Mouse (Mus musculus) G1E (cell line): ENCODE measurements around the gene Mapkbp1. TPM values are rescaled to one million over a fixed set of nuclear protein-coding genes. Genes with fewer than 3 reads are reported as not detected.

Source experiments
- ATAC-seq: 2 replicates; pipeline ENCODE4 v1.8.0; 2016; ENCODE audit warnings: mild to moderate bottlenecking; ENCODE audit not compliant: insufficient number of reproducible peaks, poor library complexity, low FRiP score, severe bottlenecking; ENCODE audit errors: extremely low read depth
- DNase-seq: peaks from one replicate; pipeline ENCODE4 v3.0.0; 2012; ENCODE audit warnings: low spot score
- H3K27me3 ChIP-seq: 2 replicates; pipeline ENCODE4 v1.6.1; 2012; ENCODE audit warnings: mild to moderate bottlenecking, low read length, inconsistent platforms; ENCODE audit not compliant: insufficient read depth
- H3K36me3 ChIP-seq: replicated peaks from 2 replicates; pipeline ENCODE3; 2012; ENCODE audit warnings: mild to moderate bottlenecking, inconsistent platforms
- H3K4me1 ChIP-seq: 2 replicates; pipeline ENCODE4 v1.6.1; 2012; ENCODE audit warnings: low read depth, low read length, inconsistent platforms, mixed read lengths; ENCODE audit not compliant: insufficient read depth
- H3K4me3 ChIP-seq: 2 replicates; pipeline ENCODE4 v1.5.1; 2012; ENCODE audit warnings: low read depth, mild to moderate bottlenecking, inconsistent platforms, low read length, moderate library complexity, mixed read lengths
- H3K9me3 ChIP-seq: replicated peaks from 2 replicates; pipeline ENCODE4 v1.6.1; 2012; ENCODE audit warnings: inconsistent platforms
- CTCF ChIP-seq: IDR thresholded peaks from 2 replicates; pipeline ENCODE4 v1.5.1; 2012; ENCODE audit warnings: low read depth, low read length, inconsistent platforms, mixed read lengths
- GATA1 ChIP-seq: IDR thresholded peaks from 2 replicates; pipeline ENCODE4 v1.6.1; 2012; ENCODE audit warnings: borderline replicate concordance, low read length, inconsistent platforms, mixed read lengths
- GATA2 ChIP-seq: IDR thresholded peaks from 2 replicates; pipeline ENCODE4 v1.6.1; 2012; ENCODE audit warnings: low read depth, low read length, inconsistent platforms, borderline replicate concordance
- POLR2AphosphoS5 ChIP-seq: IDR thresholded peaks from 2 replicates; pipeline ENCODE4 v1.6.1; 2012; ENCODE audit warnings: low read depth, low read length, inconsistent platforms; ENCODE audit not compliant: insufficient replicate concordance
- TAL1 ChIP-seq: conservative IDR thresholded peaks from 2 replicates; pipeline ENCODE4 v1.6.1; 2012; ENCODE audit warnings: low read depth, low read length, inconsistent platforms, mixed read lengths
- polyA plus RNA-seq: library from polyadenylated mRNA; stranded (reverse); fragments of >175 nt; gene quantifications from 2 replicates; pipeline ENCODE4 v1.2.3, GENCODE M21; 2012
- total RNA-seq, 2 experiments: library from RNA; stranded (forward) in 1 of 2; stranded (reverse) in 1 of 2; fragments of 200-1000 nt in 1 of 2; fragments of >200 nt in 1 of 2; fragmentation: Nextera tagmentation in 1 of 2; gene quantifications; 2 replicates each; pipeline ENCODE4 v1.2.3; 2014 to 2017

Gene Mapkbp1
- total and polyA plus RNA-seq, 3 experiments: 3.7 to 9.3 (median 4.2) TPM

DNA sequence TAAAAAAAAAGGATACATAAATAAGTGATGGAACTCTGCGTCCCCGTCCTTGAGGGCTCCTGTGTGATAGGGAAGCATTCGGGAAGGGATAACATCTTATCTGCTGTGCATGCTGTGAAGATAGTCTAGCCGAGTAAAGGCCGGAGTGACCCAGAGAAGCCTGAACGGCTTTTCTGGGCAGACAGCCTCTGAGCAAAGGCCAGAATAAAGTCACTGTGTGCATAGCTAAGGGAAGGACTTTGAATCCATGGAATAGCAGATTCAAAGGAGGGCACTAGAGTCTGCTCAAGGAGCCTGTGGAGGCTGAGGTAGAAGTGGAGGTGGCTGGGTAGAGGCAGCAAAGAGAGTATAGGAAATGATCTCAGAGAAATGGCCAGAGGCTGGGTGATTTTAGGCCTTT is 22.3 kb downstream of the Mapkbp1 start:
- no peak for DNase-seq
- no peak for ATAC-seq
- H3K4me1 ChIP-seq: peaks cover 6% of the 10 kb centered on the region; the same call in 1 of the 2 replicates
- TF ChIP-seq CTCF (no peak), POLR2AphosphoS5 (no peak), GATA1 (no peak), GATA2 (no peak), TAL1 (no peak)
- H3K4me3 ChIP-seq: no peak overlapping the region
- H3K36me3 ChIP-seq: peaks cover 27% of the 10 kb centered on the region
- no peaks in the 10 kb centered on the region for H3K9me3 ChIP-seq
- no peaks in the 10 kb centered on the region for H3K27me3 ChIP-seq

- Histone ChIP-seq H3K9me3 (no peaks in the 10 kb centered on the region), H3K27me3 (no peaks in the 10 kb centered on the region), H3K4me1 (peaks cover 5% of the 10 kb centered on the region), H3K36me3 (peaks cover 23% of the 10 kb centered on the region), H3K4me3 (no peak overlapping the region)
- DNase-seq: no peak
- TF ChIP-seq GATA1: no peak
- TF ChIP-seq GATA2: no peak
- TF ChIP-seq TAL1: no peak
- no peak for TF ChIP-seq POLR2AphosphoS5
- no peak for TF ChIP-seq CTCF
- ATAC-seq: no peak
Measured at GRCm38 (mm10) chr2:119995391-119996281, 23.1 kb downstream of the Mapkbp1 start.

- H3K4me3 ChIP-seq: no peak overlapping the region
- ATAC-seq (no peak), DNase-seq (no peak)
- peaks cover 34% of the 10 kb centered on the region for H3K36me3 ChIP-seq
- H3K27me3 ChIP-seq: no peaks in the 10 kb centered on the region
- no peaks in the 10 kb centered on the region for H3K9me3 ChIP-seq
- TF ChIP-seq GATA2 (no peak), GATA1 (no peak), CTCF (no peak), TAL1 (no peak), POLR2AphosphoS5 (no peak)
- peaks cover 11% of the 10 kb centered on the region for H3K4me1 ChIP-seq
Measured at GRCm38 (mm10) chr2:119997354-119997753, 24.9 kb downstream of the Mapkbp1 start.

DNA sequence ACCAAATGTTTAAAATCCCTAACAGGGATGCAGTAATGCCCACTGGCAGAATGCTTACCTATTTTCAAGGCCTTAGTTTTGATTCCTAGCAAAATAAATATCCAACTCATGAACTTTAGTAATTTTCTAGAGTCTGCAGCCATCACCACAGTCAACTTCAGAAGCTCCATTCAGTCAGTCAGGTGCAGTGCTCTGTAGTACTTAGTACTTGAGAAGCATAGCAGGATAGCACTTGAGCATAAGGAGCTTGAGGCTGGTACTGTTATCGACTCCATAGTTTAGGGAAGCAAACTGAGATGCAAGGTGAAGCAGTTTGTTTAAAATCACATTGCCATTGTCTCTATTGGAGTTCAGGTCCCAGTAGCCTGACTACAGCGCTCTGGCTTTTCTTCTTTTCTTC is 27.2 kb downstream of the Mapkbp1 start:
- Histone ChIP-seq H3K4me1 (peaks cover 10% of the 10 kb centered on the region), H3K4me3 (no peak overlapping the region), H3K36me3 (peaks cover 38% of the 10 kb centered on the region), H3K9me3 (no peaks in the 10 kb centered on the region), H3K27me3 (no peaks in the 10 kb centered on the region)
- TF ChIP-seq TAL1 (no peak), GATA2 (no peak), POLR2AphosphoS5 (no peak), CTCF (no peak), GATA1 (no peak)
- ATAC-seq: no peak
- DNase-seq: no peak

DNA sequence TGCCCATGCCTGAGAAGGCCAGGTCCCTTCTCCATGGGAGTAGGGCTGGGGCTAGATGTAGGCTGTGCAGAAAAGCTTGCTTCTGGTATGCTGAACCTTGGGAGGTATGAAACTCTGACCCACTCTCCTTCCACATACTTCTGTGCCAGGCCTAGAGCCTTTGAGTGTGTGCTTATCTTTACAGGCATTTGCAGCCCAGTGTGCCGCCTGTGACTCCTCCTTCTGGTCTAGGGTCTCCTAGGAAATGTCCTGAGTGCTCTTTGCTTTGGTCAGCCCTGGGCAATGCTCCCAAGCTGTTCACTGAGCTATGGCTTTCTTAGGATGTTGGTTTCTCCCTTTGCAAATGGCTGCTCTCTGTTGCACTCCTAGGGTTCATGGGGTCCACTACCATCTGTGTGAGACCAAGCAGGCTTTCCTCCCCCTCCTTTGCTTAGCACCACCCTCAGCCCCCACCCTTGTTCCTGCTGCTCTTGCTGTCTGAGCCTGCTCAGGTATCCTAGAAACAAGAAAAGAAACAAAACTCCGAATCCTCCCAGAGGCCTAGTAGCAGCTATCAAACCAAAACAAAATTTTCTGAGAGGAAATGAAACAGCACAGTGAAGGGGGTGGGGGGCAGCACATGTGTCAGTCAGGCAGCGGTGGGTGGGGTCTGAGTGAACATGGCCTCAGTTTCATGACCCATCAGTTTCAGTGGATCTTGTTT is 28.5 kb downstream of the Mapkbp1 start:
- Histone ChIP-seq H3K4me3 (no peak overlapping the region), H3K9me3 (no peaks in the 10 kb centered on the region), H3K36me3 (peaks cover 40% of the 10 kb centered on the region), H3K27me3 (no peaks in the 10 kb centered on the region), H3K4me1 (peaks cover 9% of the 10 kb centered on the region)
- DNase-seq (no peak), ATAC-seq (no peak)
- TF ChIP-seq GATA1: no peak
- no peak for TF ChIP-seq TAL1
- TF ChIP-seq POLR2AphosphoS5: no peak

DNA sequence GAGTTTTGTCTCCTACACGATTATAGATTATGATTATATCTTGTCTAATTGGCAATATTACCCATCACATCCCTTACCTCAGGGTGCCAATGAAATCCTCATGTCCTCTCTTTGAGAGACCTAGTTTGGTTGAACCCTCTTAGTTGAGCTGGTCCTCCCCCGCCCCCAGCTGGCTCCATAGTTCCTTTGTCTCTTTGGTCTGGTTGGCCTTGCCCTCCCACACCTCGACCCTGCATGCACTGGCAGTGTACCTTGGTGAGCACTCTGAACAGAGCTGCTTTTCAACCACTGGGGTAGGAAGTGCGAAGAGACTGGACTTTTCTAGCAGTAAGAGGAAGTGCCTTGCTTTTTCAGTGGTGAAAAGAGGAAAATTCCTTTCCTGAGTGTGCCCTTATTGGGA is 29.5 kb downstream of the Mapkbp1 start:
- peaks cover 43% of the 10 kb centered on the region for H3K36me3 ChIP-seq
- H3K4me1 ChIP-seq: peaks cover 9% of the 10 kb centered on the region
- H3K4me3 ChIP-seq: no peak overlapping the region
- no peak for DNase-seq
- no peaks in the 10 kb centered on the region for H3K27me3 ChIP-seq
- no peaks in the 10 kb centered on the region for H3K9me3 ChIP-seq
- ATAC-seq: no peak
- TF ChIP-seq CTCF (no peak), TAL1 (no peak), POLR2AphosphoS5 (no peak), GATA2 (no peak), GATA1 (no peak)
